Mouse (Mus musculus): ENCODE data around the gene Gm11627. TPM values are rescaled to one million over a fixed set of nuclear protein-coding genes. Genes with fewer than 3 reads are reported as not detected.
A peak's percentile ranks its signal among the peaks of the same experiment; 100 is the strongest.
"Not testable (repeated sequence)": the region's sequence is repeated elsewhere in the genome, so short reads cannot be mapped to it uniquely, and the experiment has no call there.

The Gm11627 gene
- total RNA-seq, 2 experiments from 2014 or later, result 0.38 to 0.66 TPM

DNA sequence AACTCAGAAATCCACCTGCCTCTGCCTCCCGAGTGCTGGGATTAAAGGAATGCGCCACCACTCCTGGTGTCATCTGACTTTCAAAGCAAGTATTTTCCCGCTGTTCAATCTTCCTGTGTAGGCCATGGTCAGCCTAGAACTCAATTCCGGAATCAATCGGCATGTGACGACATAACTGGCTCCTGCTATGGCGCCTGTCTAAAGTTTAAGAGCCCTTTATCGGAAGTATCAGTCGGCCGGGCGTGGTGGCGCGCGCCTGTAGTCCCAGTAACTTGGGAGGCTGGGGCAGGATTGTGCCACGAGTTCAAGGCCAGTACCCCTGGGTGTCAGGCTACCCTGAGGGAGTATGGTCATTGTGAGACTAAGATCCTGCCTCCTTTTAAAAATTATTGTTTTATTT lies 11.5 kb downstream of the Gm11627 start:
- no peak for DNase-seq
- intact Hi-C loops (cut with DNase I; ENCODE audit: low total_unique reads), result no loop called here

DNA sequence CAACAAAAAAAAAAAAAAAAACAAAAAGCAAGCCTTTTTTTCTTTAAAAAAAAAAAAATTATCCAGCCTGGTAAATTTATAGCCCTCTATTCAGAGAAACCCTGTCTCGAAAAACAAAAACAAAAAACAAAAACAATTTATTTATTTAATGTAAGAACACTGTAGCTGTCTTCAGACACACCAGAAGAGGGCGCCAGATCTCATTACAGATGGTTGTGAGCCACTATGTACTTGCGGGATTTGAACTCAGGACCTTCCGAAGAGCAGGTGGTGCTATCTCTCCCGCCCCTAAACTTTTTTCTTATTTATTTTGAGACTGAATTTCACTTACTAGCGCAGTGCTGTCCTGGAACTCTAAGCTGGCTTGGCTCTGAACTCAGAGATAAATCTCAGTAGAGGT lies 12.1 kb downstream of the Gm11627 start:
- DNase-seq, result no peak
- intact Hi-C loops (cut with DNase I; ENCODE audit: low total_unique reads), result no loop called here

DNA sequence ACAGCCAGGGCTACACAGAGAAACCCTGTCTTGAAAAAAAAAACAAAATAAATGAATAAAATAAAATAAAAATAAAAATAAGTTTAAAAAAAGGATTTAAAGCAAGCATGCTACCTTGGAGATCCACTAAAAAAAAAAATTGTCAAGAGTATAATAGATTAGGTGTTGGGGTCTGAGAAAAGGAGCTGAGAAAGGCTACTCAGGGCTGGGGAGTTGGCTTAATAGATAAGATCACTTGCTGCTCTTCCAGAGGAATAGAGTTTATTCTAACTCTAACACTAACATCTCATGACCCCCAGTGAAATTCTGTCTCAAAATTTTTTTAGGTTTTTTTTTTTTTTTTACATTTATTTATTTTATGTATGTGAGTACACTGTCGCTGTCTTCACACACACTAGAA lies 13.0 kb downstream of the Gm11627 start:
- intact Hi-C loops (cut with DNase I; ENCODE audit: low total_unique reads), result no loop called here
- no peak for DNase-seq

- no peak for DNase-seq
- intact Hi-C loops (cut with DNase I; ENCODE audit: low total_unique reads), result no loop called here
Observed at GRCm38 (mm10) chr11:102565741-102566140, 13.5 kb downstream of the Gm11627 start.

DNA sequence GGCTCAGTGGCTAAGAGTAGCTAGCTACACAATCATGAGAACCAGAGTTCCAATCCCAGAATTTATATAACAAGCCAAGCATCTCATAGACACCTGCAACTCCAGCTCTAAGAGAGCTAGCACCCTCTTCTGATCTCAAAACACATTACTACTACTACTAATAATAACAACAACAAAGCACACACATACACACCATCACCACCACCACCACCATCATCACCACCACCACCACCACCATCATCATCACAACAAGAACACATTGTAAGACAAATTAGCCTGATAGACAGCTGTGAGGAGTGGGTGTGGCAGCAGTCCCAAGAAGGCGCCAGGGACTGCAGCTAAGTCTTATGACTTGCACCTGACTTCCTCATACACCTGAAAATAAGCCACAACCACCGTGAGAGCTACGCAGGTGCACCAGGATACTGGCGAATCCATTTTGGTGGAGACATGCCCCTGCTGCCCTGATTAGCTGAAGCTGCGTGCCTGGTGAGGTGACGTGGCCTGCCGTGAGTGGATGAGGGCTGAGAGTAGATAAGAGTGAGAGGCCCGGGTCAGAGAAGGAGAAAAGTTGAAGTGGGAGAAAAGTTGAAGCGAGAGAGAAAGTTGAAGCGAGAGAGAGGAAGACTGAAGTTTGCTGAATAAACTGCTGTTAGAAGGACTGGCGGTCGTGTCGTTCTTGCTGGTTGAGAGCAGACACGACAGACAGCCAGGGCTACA lies 14.1 kb downstream of the Gm11627 start:
- intact Hi-C loops (cut with DNase I; ENCODE audit: low total_unique reads), result not testable (repeated sequence)

GRCm38 (mm10) chr11:102558704-102559103 lies 20.6 kb downstream of the Gm11627 start:
- intact Hi-C loops (cut with DNase I; ENCODE audit: low total_unique reads), result no loop called here
- DNase-seq, result no peak

More for the DNA sequence above, 14.1 kb downstream of the Gm11627 start:
- not testable (repeated sequence) for DNase-seq

DNA sequence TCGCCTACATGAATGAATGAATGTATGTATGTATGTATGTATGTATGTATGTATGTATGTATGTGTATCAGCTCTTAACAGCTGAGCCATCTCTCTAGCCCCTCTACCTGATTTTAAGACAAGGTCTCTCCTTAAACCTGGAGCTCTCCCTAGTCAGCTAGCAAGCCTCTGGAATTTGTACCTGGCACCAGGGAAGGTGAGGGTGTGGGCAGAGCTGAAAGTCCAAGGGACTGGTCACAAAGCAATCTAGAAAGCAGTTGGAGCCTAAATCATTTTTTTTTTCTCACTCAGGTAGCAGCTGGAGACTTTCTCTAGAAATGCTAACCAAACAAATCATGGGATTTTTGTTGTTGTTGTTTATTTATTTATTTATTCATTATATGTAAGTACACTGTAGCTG lies 21.9 kb downstream of the Gm11627 start:
- intact Hi-C loops (cut with DNase I; ENCODE audit: low total_unique reads), result no loop called here
- no peak for DNase-seq

DNA sequence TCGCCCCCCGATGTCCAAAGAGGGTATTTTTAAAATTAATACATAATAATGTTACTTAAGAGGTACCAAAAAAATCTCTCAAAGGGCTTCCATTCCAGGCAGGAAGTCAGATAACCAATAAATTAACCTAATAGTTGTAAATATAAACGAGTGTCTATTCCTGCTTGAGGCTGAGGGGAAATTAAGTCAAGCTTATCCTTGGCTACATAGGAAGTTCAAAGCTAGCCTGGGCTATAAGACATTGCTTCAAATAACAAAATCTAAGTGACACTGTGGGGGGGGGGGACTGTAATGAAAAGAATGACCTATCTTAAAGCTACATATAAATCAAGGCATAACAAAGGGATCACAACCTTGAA lies 22.6 kb downstream of the Gm11627 start:
- intact Hi-C loops (cut with DNase I; ENCODE audit: low total_unique reads), result no loop called here
- no peak for DNase-seq

- intact Hi-C loops (cut with DNase I; ENCODE audit: low total_unique reads), result no loop called here
- DNase-seq, result peak; percentile 96
Observed at GRCm38 (mm10) chr11:102556031-102556715, 23.1 kb downstream of the Gm11627 start, which contains the start of gene Gpatch8. Gpatch8 (minus strand) TSS chr11:102556392.

- DNase-seq, result peak; percentile 50
- intact Hi-C loops (cut with DNase I; ENCODE audit: low total_unique reads), result no loop called here
Observed at GRCm38 (mm10) chr11:102555400-102556030, 23.7 kb downstream of the Gm11627 start.

GRCm38 (mm10) chr11:102552051-102552450 lies 27.2 kb downstream of the Gm11627 start:
- intact Hi-C loops (cut with DNase I; ENCODE audit: low total_unique reads), result no loop called here
- no peak for DNase-seq

GRCm38 (mm10) chr11:102551176-102551575 lies 28.1 kb downstream of the Gm11627 start:
- intact Hi-C loops (cut with DNase I; ENCODE audit: low total_unique reads), result no loop called here
- no peak for DNase-seq

- no peak for DNase-seq
- intact Hi-C loops (cut with DNase I; ENCODE audit: low total_unique reads), result no loop called here
Observed at GRCm38 (mm10) chr11:102541471-102541870, 37.8 kb downstream of the Gm11627 start.

GRCm38 (mm10) chr11:102540286-102540685 lies 39.0 kb downstream of the Gm11627 start:
- intact Hi-C loops (cut with DNase I; ENCODE audit: low total_unique reads); DNase-seq: not testable (repeated sequence)

- intact Hi-C loops (cut with DNase I; ENCODE audit: low total_unique reads), result no loop called here
- no peak for DNase-seq
Observed at GRCm38 (mm10) chr11:102539690-102540089, 39.6 kb downstream of the Gm11627 start.

DNA sequence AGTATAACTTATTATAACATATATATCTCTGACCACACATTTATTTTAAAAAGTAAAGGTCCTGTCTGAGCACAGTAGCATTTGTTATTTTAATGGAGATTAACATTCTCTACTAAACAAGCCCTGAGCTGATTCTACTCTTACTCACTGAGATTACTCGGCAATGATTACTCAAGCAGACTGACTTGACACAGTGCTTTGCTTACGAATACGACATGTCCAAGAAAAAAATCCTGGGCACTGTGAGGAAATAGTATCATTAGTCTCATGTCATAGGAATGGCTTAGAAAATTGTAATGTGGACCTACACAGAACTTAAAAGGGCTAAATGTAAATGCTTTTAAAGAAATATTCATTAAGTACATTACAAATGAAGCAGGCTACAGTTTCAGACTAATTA lies 43.1 kb downstream of the Gm11627 start:
- no peak for DNase-seq
- intact Hi-C loops (cut with DNase I; ENCODE audit: low total_unique reads), result no loop called here

DNA sequence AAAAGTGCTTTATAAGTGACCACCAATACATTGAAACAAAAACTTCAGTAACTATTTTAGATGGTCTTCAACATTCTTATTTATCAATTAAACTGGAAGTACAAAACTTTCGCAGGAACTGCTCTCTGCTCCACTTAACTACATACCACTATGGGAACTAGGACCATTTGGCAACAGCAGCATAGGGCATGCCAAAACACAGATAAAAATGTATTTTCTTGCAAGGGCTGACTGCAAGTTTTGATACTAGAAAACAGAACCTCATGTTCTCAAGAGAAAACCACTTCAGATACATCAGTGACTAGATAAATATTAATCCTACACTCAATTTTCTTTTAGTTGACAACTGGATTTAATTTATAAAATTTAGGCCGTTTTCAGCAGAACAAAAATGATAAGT lies 45.2 kb downstream of the Gm11627 start:
- intact Hi-C loops (cut with DNase I; ENCODE audit: low total_unique reads), result no loop called here

GRCm38 (mm10) chr11:102531425-102531824 lies 47.8 kb downstream of the Gm11627 start:
- intact Hi-C loops (cut with DNase I; ENCODE audit: low total_unique reads), result no loop called here
- DNase-seq, result no peak

More for the DNA sequence above, 45.2 kb downstream of the Gm11627 start:
- no peak for DNase-seq

Data from gastrocnemius, postnatal 14 days (tissue).